Mouse (Mus musculus): ENCODE results near the gene Irx6.
A peak's percentile ranks its signal among the peaks of the same experiment; 100 is the strongest.

The Irx6 gene

GRCm38 (mm10) chr8:92674244-92675128, at the start of gene Irx6:
Gene Irx6 (plus strand): TSS chr8:92674288.
- no peak for DNase-seq (ENCODE audit: low spot score in 2 of 2)

GRCm38 (mm10) chr8:92628711-92629650, 45.1 kb upstream of the Irx6 start:
- no peak for DNase-seq (ENCODE audit: low spot score in 2 of 2)

GRCm38 (mm10) chr8:92633199-92633598, 40.9 kb upstream of the Irx6 start:
- DNase-seq (ENCODE audit: low spot score in 2 of 2): no peak

GRCm38 (mm10) chr8:92640820-92641219, 33.3 kb upstream of the Irx6 start:
- DNase-seq (ENCODE audit: low spot score in 2 of 2): no peak

- DNase-seq (ENCODE audit: low spot score in 2 of 2): peak in 1 of 2 experiments; percentile 32
Measured at GRCm38 (mm10) chr8:92646637-92647036, 27.5 kb upstream of the Irx6 start.

- DNase-seq (ENCODE audit: low spot score in 2 of 2): no peak
Measured at GRCm38 (mm10) chr8:92664207-92664606, 9.9 kb upstream of the Irx6 start.

- no peak for DNase-seq (ENCODE audit: low spot score in 2 of 2)
Measured at GRCm38 (mm10) chr8:92670236-92670635, 3.9 kb upstream of the Irx6 start.

GRCm38 (mm10) chr8:92670656-92671195, 3.4 kb upstream of the Irx6 start:
- DNase-seq (ENCODE audit: low spot score in 2 of 2): no peak

- DNase-seq (ENCODE audit: low spot score in 2 of 2): no peak
Measured at GRCm38 (mm10) chr8:92671892-92672291, 2.2 kb upstream of the Irx6 start.

GRCm38 (mm10) chr8:92673101-92673500, 987 bp upstream of the Irx6 start:
- DNase-seq (ENCODE audit: low spot score in 2 of 2): no peak

- DNase-seq (ENCODE audit: low spot score in 2 of 2): peak; percentile 13 to 20
Measured at GRCm38 (mm10) chr8:92673555-92674243, 389 bp upstream of the Irx6 start.

- no peak for DNase-seq (ENCODE audit: low spot score in 2 of 2)
Measured at GRCm38 (mm10) chr8:92678407-92678806, 4.3 kb downstream of the Irx6 start.

- no peak for DNase-seq (ENCODE audit: low spot score in 2 of 2)
Measured at GRCm38 (mm10) chr8:92697361-92697760, 23.3 kb downstream of the Irx6 start.

- no peak for DNase-seq (ENCODE audit: low spot score in 2 of 2)
Measured at GRCm38 (mm10) chr8:92698411-92698810, 24.3 kb downstream of the Irx6 start.

GRCm38 (mm10) chr8:92699922-92700540, 25.9 kb downstream of the Irx6 start:
- DNase-seq (ENCODE audit: low spot score in 2 of 2): peak; percentile 6 to 13

- DNase-seq (ENCODE audit: low spot score in 2 of 2): no peak
Measured at GRCm38 (mm10) chr8:92703375-92703774, 29.3 kb downstream of the Irx6 start.

- no peak for DNase-seq (ENCODE audit: low spot score in 2 of 2)
Measured at GRCm38 (mm10) chr8:92706311-92706710, 32.2 kb downstream of the Irx6 start.

- no peak for DNase-seq (ENCODE audit: low spot score in 2 of 2)
Measured at GRCm38 (mm10) chr8:92713286-92713685, 39.2 kb downstream of the Irx6 start.

GRCm38 (mm10) chr8:92717418-92717817, 43.3 kb downstream of the Irx6 start:
- DNase-seq (ENCODE audit: low spot score in 2 of 2): no peak

GRCm38 (mm10) chr8:92718057-92718456, 44.0 kb downstream of the Irx6 start:
- DNase-seq (ENCODE audit: low spot score in 2 of 2): no peak

Data from right cerebral cortex, adult 2 months (tissue).